Mouse (Mus musculus) layer of hippocampus, postnatal 10 days (tissue): ENCODE data around the gene Gm29776. TPM values are rescaled to one million over a fixed set of nuclear protein-coding genes. Genes with fewer than 3 reads are reported as not detected.
A peak's percentile ranks its signal among the peaks of the same experiment; 100 is the strongest.

Experiments used
- DNase-seq, 2 experiments: peaks; one replicate each; pipeline ENCODE4 v3.0.0; 2021; ENCODE audit warnings: low spot score in 2 of 2
- microRNA-seq, 2 experiments: library from miRNA; unstranded; fragments of <30 nt; microRNA quantifications; one replicate each; pipeline ENCODE4 v1.2.0; 2021
- total RNA-seq, 2 experiments: library from RNA; stranded (reverse); gene quantifications; 2 replicates each; pipeline ENCODE4 v1.2.3; 2021

The Gm29776 gene
- total RNA-seq, 2 experiments from 2014 or later = not detected

GRCm38 (mm10) chr14:54652787-54653186 lies 45.8 kb downstream of the Gm29776 start:
- no peak for DNase-seq

- no peak for DNase-seq
Observed at GRCm38 (mm10) chr14:54651556-54651955, 47.1 kb downstream of the Gm29776 start.

- peak; percentile 87 to 89 for DNase-seq
Observed at GRCm38 (mm10) chr14:54650621-54651454, 47.8 kb downstream of the Gm29776 start.

GRCm38 (mm10) chr14:54647900-54648299 lies 50.7 kb downstream of the Gm29776 start:
- no peak for DNase-seq

- no peak for DNase-seq
Observed at GRCm38 (mm10) chr14:54646898-54647636, 51.6 kb downstream of the Gm29776 start.

- no peak for DNase-seq
Observed at GRCm38 (mm10) chr14:54646455-54646854, 52.2 kb downstream of the Gm29776 start.

GRCm38 (mm10) chr14:54644294-54644693 lies 54.3 kb downstream of the Gm29776 start:
- DNase-seq = no peak

GRCm38 (mm10) chr14:54643011-54643410 lies 55.6 kb downstream of the Gm29776 start:
- DNase-seq = no peak

Small RNA genes lying within 50 kb of the gene (microRNA-seq; reads per million reads assigned to microRNA genes)
- gene Mir6948 = 0.22 to 0.78 reads per million in 2 experiments

Other genes with a start within 250 kb of the Gm29776 start
- gene Lrp10, start 234.7 kb downstream of the Gm29776 start, total RNA-seq = 10 to 100 TPM; 40.3 to 42.2 TPM
- 10 to 100 TPM; 26.9 to 31.5 TPM for gene Rem2, start 222.7 kb downstream of the Gm29776 start, total RNA-seq
- gene Prmt5, start 181.3 kb downstream of the Gm29776 start, total RNA-seq = 10 to 100 TPM; 82.2 to 91.8 TPM
- 1 to 10 TPM; 4.7 to 6.7 TPM for gene Haus4, start 144.2 kb downstream of the Gm29776 start, total RNA-seq
- gene Ajuba, start 121.3 kb downstream of the Gm29776 start, total RNA-seq = 1 to 10 TPM; 3.8 to 4.3 TPM
- 1 to 10 TPM; 5.1 to 5.5 TPM for gene 4931414P19Rik, start 92.8 kb downstream of the Gm29776 start, total RNA-seq
- 100 to 1,000 TPM; 201 to 217 TPM for gene Psmb5, start 80.8 kb downstream of the Gm29776 start, total RNA-seq
- under 1 TPM; 0.21 to 0.25 TPM for gene Psmb11, start 77.4 kb downstream of the Gm29776 start, total RNA-seq
- gene Gm17606, start 57.9 kb downstream of the Gm29776 start, total RNA-seq = not detected
- 10 to 100 TPM; 14.7 to 17.2 TPM for gene Cdh24, start 57.5 kb downstream of the Gm29776 start, total RNA-seq
- gene 1700123O20Rik, start 12.6 kb downstream of the Gm29776 start, total RNA-seq = 10 to 100 TPM; 25.5 to 28.1 TPM
- gene Acin1, start 11.9 kb downstream of the Gm29776 start, total RNA-seq = 100 to 1,000 TPM; 208 to 213 TPM
- gene Cebpe, start 13.3 kb upstream of the Gm29776 start, total RNA-seq = not detected
- 10 to 100 TPM; 63.7 to 66.3 TPM for gene Slc7a8, start 83.1 kb upstream of the Gm29776 start, total RNA-seq
- gene Rnf212b, start 115.3 kb upstream of the Gm29776 start, total RNA-seq = not detected
- gene Homez, start 172.1 kb upstream of the Gm29776 start, total RNA-seq = 10 to 100 TPM; 16.6 to 16.8 TPM
- 10 to 100 TPM; 36.7 to 40.0 TPM for gene Ppp1r3e, start 178.7 kb upstream of the Gm29776 start, total RNA-seq
- gene Bcl2l2, start 184.5 kb upstream of the Gm29776 start, total RNA-seq = 10 to 100 TPM; 68.8 to 72.1 TPM
- 1 to 10 TPM in 1 of 2 experiments, not detected in 1; 9.9 TPM for gene Gm20521, start 184.6 kb upstream of the Gm29776 start, total RNA-seq
- gene Pabpn1, start 193.7 kb upstream of the Gm29776 start, total RNA-seq = 100 to 1,000 TPM; 266 to 288 TPM
- 100 to 1,000 TPM; 606 to 608 TPM for gene Slc22a17, start 214.3 kb upstream of the Gm29776 start, total RNA-seq
- 10 to 100 TPM; 16.8 to 17.9 TPM for gene Efs, start 227.3 kb upstream of the Gm29776 start, total RNA-seq
- gene Il25, start 233.9 kb upstream of the Gm29776 start, total RNA-seq = not detected
- 10 to 100 TPM; 33.5 to 37.0 TPM for gene Cmtm5, start 237.4 kb upstream of the Gm29776 start, total RNA-seq